Mouse (Mus musculus): ENCODE results near the gene Kcnip2. TPM values are rescaled to one million over a fixed set of nuclear protein-coding genes. Genes with fewer than 3 reads are reported as not detected.

Kcnip2 gene
- total RNA-seq, 1 experiment from 2014 or later: not detected

- ATAC-seq (replicated peaks; ENCODE audit: low read depth, poor library complexity, severe bottlenecking): no peak
Observed at GRCm38 (mm10) chr19:45742984-45743575, 72.8 kb downstream of the Kcnip2 start.

DNA sequence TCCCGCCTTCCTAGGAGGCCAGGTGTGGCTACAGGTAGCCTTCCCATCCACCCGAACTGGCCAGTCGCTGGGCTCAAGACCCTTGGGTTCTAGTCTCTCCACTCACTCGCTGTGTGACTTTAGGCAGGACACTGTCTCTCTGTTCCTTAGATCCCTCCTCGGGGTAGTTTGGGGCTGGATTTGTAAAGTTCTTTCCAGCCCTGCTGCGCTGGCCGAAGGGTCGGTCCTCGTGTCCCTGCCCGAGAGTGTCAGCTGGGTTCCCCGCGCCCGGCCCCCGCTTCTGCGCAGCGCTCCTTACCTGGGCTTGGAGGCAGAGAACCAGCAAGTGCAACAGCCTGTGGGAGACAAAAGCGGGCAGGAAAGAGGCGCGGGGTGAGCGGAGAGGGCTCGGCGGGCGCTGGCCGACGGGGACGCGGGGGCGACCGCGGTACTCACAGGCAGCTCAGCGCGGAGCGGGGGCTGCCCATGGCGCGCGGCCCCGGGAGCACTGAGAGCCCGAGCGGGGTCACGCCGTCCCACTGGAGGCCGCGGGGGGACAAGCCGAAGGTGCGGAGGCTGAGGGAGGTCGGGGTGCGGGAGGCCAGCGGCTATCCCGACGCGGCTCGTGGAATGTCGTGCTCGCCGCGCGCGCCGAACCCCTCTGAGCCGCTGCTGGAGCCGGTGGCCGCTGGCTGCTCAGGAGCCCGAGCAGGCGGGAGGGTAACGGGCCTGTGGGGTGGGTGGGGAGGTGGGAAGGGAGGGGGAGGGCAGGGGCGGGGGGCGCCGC lies 73.5 kb downstream of the Kcnip2 start, which contains the start of gene Fgf8:
Gene Fgf8 (minus strand): TSS at position 698 of the 766 bp plus-strand sequence.
- no peak for ATAC-seq (replicated peaks; ENCODE audit: low read depth, poor library complexity, severe bottlenecking)

Other genes with a start within 250 kb of the Kcnip2 start
- gene Fbxw4, start 155.7 kb downstream of the Kcnip2 start, total RNA-seq (2017): 16.8 and 39.4 TPM in 2 replicates
- gene Fgf8, start 73.1 kb downstream of the Kcnip2 start, total RNA-seq (2017): not detected in 2 replicates
- 93.1 and 95.1 TPM in 2 replicates for gene Npm3, start 66.5 kb downstream of the Kcnip2 start, total RNA-seq (2017)
- 144 and 182 TPM in 2 replicates for gene Mgea5, start 32.2 kb downstream of the Kcnip2 start, total RNA-seq (2017)
- gene Armh3, start 182.4 kb upstream of the Kcnip2 start, total RNA-seq (2017): 7.4 and 9.5 TPM in 2 replicates
- 4.1 and 4.9 TPM in 2 replicates for gene Hps6, start 187.4 kb upstream of the Kcnip2 start, total RNA-seq (2017)
- gene Pprc1, start 228.8 kb upstream of the Kcnip2 start, total RNA-seq (2017): 15.0 and 48.0 TPM in 2 replicates
- gene Ldb1, start 229.2 kb upstream of the Kcnip2 start, total RNA-seq (2017): 136 and 160 TPM in 2 replicates